9 mouse cellular contexts compared by ENCODE assay signal in genomic region chr2:20894100-20894690, GRCm38 (mm10).
DNase-seq lines count a peak whose midpoint lies in the region; ATAC-seq lines count a peak whose summit lies in the region.
"Had no signal": no experiment of that assay in that cellular context is flagged by ENCODE, and none has a peak within 500 bp of the region (broad histone marks: within the 10 kb centered on the region; RNA-seq: fewer than 3 reads in every experiment).

No protein-coding gene starts in this region.

- ATAC-seq in midbrain, embryonic 14.5 days (ENCODE audit: low FRiP score, low TSS enrichment): peak; percentile 59; the same call in 1 of the 2 replicates

- no peak overlapping the region for H3K4me3 ChIP-seq in midbrain, embryonic 14.5 days (replicated peaks; ENCODE audit: low read depth, low read length)
- H3K4me3 ChIP-seq: embryonic facial prominence, embryonic 13.5 days had no signal

- no peak overlapping the region for H3K4me2 ChIP-seq in midbrain, embryonic 14.5 days (ENCODE audit: low read length)
- H3K4me2 ChIP-seq: embryonic facial prominence, embryonic 13.5 days had no signal

- peaks cover 6% of the 10 kb centered on the region; the same call in 1 of the 2 replicates for H3K36me3 ChIP-seq in midbrain, embryonic 14.5 days (ENCODE audit: control insufficient read depth, insufficient read depth, low read length)
- H3K36me3 ChIP-seq: embryonic facial prominence, embryonic 13.5 days had no signal

- peak; percentile 28 for DNase-seq in kidney, adult 9 months
- DNase-seq in kidney, adult 18-20 months: no peak
- peak; percentile 43 for DNase-seq in c-Kit-positive CD71-negative TER-119-negative erythroid progenitor cells, embryonic 14.5 days (ENCODE audit: low read depth)
- DNase-seq in forelimb bud, embryonic 11.5 days (ENCODE audit: low read depth, low spot score): peak; percentile 23
- DNase-seq in kidney, postnatal 14 days: peak; percentile 33
- peak; percentile 75 for DNase-seq in midbrain, embryonic 14.5 days
- DNase-seq in urinary bladder, postnatal 4 days (ENCODE audit: low spot score in 2 of 2): no peak
- DNase-seq in right cerebral cortex, adult 18-20 months: no peak

- H3K9me3 ChIP-seq in midbrain, embryonic 14.5 days (ENCODE audit: control insufficient read depth, low read length): no peaks in the 10 kb centered on the region
- H3K9me3 ChIP-seq: embryonic facial prominence, embryonic 13.5 days had no signal

- H3K27me3 ChIP-seq in midbrain, embryonic 14.5 days (ENCODE audit: control insufficient read depth, insufficient read depth, low read length): no peaks in the 10 kb centered on the region
- H3K27me3 ChIP-seq: embryonic facial prominence, embryonic 13.5 days had no signal

- H3K27ac ChIP-seq in midbrain, embryonic 14.5 days (replicated peaks; ENCODE audit: low read depth, low read length): peak overlapping the region; percentile 37; the same call in 1 of the 2 replicates
- H3K27ac ChIP-seq: embryonic facial prominence, embryonic 13.5 days had no signal

- 0 out of 2 replicates have a peak, but pooled peaks cover 3% of the 10 kb centered on the region for H3K4me1 ChIP-seq in midbrain, embryonic 14.5 days (ENCODE audit: control insufficient read depth, insufficient read depth, low read length)

- WGBS in midbrain, embryonic 14.5 days: 35% methylated on average over 5 of the region's 5 CpGs

- no peak overlapping the region for H3K9ac ChIP-seq in midbrain, embryonic 14.5 days (replicated peaks; ENCODE audit: low read length)
- H3K9ac ChIP-seq: embryonic facial prominence, embryonic 13.5 days had no signal

Comparison
In these comparisons a context has a peak if more than half of its experiments do, and no peak if none do; other contexts are left out.
1. DNase-seq: peak in kidney, adult 9 months (single experiment), c-Kit-positive CD71-negative TER-119-negative erythroid progenitor cells, embryonic 14.5 days (single experiment), forelimb bud, embryonic 11.5 days (single experiment), kidney, postnatal 14 days (single experiment) and midbrain, embryonic 14.5 days (single experiment); none in kidney, adult 18-20 months (single experiment), urinary bladder, postnatal 4 days (0 of 2) and right cerebral cortex, adult 18-20 months (single experiment).